Mouse (Mus musculus) mesoderm, embryonic 11.5 days (tissue): ENCODE results near the gene Npr3.

Experiments used
- DNase-seq: peaks from one replicate; pipeline ENCODE4 v3.0.0-alpha.2; 2012; ENCODE audit warnings: low read depth, low spot score

The Npr3 gene

DNA sequence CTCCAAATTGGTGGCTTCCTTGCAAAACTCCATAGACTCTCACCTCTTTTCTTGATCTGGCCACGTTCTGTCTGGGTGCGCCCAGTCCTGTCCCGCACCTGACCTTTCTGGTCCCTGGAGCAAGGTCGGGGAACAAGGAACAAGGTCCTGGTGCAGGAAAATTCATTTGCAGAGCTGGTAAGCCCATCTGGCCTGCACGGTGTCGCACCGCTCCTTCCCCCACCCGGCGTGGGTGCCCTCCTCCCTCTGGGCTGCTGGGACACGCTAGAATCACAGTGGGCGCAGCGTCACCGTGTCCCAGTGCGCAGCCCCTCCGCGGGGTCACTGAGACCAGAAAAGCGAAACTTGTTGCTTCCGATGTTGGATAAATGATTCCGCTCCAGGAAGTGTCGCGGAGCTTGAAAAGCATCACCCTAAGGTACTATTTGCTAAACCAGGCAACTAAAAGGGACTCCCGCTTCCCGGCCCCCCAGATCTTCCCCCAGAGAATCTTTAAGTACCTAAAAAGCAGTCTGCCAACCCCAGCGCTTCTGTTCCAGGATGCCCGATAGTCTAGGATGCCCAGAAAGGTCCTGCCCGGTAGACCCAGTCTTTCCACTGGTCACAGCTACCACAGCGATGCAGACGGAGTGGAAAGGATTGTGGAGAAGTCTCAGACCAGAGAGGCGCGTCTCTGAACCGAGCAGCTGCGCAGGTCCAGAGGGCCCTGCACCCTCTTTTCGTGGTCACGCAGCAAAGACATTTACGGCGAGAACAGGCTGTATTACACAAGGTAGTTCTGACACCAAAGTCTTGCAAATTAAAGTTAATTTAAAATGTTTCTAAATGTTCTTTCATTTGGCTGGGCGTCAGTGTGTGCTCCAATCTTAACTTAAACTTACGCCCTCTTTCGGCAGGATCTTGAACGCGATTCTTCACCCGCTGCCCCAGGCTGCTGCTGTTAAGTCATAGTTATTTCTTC lies at the start of gene Npr3:
Gene Npr3, minus strand, starts transcription at position 717 of the 961 bp plus-strand sequence.
- peak; percentile 73 for DNase-seq

DNA sequence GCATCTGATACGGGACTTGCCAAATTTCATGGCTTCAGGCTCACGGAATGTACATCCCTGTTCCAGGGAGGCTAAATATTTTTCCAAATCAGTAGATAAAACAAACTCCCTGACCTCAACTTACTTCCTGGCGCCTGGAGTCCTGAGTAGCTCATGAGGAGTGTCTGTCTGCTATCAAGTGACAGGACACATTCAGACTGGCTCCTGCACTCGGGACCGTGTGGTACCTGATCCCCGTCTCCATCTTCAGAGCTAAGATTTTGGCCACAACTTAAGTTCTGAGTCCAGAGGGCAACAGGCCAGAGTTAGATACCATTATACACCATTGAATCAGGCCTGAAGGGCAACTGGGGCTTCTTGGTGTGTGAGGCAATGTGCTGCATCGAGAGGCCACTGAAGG lies 49.0 kb upstream of the Npr3 start:
- DNase-seq, result no peak

DNA sequence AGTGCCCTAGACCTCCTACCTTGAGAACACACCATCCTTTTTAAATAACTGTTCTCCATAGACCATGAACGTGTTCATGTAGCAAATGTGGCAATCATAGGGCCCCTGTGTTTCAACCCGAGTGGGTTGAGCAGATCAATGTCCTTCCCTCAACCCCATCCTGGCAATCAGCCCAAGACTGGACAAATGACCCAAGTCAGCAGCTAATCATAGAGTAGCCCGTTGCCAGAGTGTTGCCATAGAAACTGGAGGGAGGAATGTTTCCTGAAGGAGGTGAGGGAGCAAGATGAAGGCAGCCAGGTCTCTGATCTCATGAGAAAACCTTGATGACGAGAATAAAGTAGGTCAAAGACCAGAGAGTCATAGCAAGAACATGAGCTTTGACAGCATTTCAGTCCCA lies 47.1 kb upstream of the Npr3 start:
- DNase-seq, result no peak

DNA sequence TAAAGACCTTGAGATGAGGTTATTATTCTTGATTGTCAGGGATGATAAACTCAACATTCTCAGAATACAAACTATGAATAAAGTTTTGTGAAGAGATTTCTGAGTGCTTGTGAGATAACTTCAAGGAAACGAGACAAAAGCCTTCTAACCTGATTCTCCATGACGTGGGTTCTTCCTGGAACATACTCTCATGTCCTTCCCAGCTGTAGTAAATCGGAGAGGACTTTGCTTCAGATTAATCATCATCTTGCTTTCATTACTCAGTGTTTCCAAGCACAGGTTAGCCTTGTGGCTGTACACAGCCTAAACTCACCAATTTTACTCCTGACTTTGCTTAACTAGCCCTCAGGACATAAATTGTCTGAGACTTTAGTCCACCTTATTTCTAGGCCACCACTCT lies 45.1 kb upstream of the Npr3 start:
- DNase-seq, result no peak

DNA sequence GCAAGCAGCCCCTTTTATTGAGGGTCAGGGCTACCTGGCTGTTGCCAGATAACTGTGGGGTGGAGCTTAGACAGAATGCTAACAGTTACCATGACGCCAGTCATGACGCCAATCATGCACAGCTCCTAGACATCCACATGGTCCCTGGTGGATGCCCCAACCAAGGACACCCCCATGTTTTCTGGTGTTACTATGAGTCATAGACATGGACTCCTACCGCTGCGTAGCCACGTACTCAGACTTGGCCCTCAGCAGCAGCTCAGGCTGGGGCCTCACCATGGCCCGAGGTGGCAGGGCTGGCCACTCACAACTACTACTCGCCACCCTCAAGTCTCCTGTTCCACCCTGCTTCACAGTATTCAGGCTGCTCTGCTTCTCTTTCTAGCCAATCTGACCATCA lies 44.1 kb upstream of the Npr3 start:
- DNase-seq, result no peak

DNA sequence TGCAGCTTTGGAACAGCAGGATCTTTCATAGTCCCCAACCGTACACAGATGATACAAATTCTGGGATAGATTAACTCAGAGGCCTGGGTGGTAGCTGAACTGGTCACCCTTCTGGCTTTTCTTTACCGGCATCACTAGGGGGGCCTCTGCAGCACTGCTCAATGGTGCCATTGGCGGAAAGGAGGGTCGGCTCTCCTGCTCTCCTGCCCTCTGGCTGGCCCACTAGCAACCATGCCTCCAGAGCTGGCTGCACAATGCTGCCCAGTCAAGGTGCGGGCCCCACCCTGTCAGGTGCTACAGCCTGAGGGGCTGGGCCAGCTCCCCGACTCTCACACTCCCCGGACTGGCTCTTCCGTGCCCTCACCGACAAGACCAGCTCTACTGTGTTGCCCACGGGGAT lies 43.1 kb upstream of the Npr3 start:
- no peak for DNase-seq

DNA sequence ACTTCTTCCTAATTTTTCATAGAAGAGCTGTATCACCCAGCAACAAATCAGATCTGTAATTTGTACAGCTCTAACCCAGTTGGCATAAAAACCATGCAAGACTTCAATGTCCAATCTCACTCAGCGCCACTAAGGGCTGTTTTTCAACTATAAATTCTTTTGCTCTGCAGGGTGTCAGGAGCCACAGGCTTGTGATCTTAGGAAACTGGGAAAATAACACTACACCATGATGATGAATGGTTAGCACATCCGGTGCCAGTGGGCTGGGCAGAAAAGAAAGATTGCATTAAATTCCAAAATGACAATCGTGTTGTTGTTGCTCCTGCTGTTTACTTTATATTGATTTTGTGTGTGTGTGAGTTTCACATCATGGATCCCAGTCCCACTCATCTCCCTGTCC lies 42.4 kb upstream of the Npr3 start:
- no peak for DNase-seq

DNA sequence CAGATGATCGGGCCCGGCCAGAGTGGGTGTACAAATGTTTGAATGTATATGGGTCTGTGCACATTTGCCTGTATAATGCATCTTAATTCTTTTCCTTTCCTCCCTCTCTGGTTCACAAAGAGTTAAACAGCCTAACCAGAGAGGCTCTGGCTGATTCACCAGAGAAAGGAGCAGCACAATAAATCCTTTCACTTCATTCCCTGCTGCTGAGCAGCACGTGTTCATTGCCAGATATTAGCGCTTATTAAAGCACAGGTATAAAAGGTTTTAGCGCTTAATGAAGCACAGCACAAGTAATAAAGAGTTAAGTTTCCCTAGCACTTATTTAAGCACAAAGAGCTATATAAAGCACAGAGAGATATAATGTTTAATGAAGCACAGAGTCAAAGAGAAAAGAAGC lies 33.8 kb upstream of the Npr3 start:
- no peak for DNase-seq

DNA sequence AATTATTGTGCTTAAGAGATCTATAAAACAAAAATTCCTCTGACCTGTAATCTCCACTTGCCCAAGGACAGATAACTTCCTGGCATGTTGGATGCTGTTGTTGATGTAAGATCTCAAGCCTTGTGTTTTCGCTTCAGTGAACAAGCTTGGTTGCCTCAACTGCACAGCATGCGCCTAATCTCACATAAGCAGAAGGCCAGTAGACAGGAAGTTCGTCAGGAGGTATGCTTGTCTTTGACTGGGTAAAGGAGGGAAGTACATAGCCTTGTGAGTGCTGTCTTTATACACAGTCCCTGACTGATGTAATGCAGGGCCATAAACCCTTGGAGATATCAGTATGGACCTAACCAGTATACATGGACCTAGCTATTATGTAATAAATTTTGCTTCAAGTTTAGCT lies 20.7 kb upstream of the Npr3 start:
- DNase-seq, result no peak

DNA sequence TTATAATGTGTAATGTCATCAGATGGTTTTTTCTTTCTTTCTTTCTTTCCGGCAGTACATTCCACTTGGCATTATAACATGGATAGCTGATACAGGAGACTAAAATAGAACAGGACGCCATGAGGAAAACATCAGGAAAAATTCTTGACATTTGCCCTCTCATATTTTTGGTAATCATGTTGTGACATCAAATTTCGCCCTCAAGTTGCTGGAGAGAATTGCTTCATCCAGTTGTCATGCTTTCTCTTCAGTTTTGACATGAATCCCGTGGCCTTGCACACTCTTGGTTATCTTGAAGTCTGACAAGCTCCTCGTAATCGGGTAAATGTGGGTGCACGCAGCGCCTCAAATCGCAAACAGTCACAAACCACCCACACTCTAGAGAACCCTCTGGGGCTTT lies 7.0 kb upstream of the Npr3 start:
- no peak for DNase-seq

DNA sequence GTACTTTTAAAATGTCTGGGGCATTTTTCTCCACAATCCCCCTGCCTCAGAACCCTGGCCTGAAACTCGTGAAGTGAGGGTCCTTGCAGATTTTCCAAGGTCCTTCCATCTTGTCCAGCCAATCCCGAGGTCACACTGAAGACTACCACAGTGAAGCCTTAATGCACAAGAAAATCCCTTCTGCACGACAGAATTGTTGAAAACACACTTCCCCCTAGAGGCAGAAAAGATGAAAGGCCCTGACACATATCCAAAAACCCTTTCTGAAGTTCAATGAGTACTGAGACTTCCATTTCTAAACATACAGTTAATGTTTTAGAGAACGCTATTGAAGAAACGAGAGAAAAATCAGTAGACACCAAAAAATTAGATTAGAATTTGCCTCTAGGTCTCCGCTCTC lies 2.8 kb upstream of the Npr3 start:
- DNase-seq, result peak; percentile 15

DNA sequence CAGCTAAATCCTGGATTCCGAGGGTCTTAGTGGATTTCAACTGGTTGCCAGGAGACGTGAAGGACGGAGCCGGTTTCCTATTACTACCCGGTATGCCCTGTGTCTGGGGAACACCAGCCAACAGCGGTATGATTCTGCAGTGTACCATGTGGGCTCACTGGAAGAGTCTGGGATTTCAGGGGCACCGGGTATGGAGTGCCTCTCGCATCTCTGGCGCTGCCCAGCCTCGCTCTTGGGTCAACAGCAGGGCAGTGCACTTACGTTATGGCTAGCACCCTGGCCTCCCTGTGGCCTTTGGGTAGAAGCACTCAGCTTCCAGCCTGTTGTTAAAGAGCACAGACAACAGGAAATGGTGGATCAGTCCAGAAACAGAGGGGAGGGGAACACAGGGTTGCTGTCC lies 1.1 kb upstream of the Npr3 start:
- peak; percentile 34 for DNase-seq

DNA sequence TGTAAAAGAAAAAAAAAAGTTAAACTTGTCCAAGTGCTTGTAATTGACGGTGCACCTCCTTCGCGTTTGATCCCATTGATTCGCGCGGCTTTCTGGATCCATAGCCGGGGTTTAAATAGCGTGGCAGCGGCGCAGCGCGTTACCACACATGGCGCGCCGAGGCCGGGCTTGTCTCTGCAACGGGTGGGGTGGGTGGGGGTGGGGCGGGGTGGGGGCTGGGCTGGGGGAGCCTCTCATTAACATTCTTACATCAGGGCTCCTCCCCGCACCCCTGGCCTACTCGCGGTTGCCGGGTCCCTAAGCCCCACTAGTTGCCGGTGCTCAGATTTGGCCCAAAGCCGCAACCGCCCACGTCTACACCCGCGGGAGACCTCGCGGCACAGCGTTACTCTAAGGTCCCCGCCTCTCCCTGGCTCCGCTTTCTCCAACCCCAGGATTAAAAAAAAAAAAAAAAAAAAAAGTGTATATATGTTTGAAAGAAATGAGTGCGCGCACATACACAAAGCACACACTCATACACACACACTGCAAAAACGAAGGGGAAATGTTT lies 991 bp downstream of the Npr3 start:
- DNase-seq, result peak; percentile 53

DNA sequence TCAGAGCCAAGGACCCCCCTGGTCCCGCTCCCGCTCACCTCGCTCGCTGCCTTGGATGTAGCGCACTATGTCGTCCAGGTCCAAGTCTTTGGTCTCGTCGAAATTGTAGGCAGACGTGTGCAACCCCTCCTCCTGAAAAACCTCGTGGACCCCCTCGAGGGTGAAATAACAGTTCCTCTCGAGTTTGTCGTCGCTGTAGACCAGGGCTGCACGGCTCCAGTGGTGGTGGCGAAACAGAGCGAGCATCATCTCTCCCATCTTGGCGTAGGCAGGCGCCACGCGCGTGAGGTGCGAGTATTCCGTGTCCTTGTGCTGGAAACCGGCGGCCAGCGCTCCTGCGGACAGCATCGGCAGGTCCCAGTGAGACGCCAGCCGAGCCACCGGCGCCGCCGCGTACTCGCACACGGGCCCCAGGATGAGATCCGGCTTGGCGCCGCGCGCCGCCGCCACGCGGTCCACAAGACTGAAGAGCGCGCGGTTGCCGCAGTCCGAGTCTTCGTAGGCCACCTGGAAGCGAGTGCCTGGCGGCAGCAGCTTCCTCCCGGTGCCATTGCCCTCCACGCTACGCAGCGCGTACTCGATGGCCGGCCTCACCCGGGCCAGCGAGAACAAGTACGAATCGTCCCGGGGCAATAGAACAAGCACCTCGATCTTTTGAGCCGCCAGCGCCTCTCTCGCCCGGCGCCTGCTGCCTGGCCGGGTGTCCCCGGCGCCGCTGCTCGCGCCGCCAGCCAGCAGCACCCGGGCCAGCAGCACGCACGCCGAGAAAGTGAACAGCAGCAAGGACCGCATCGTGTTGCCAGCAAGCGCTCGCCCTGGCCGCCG lies 2.0 kb downstream of the Npr3 start:
- peak; percentile 55 for DNase-seq

DNA sequence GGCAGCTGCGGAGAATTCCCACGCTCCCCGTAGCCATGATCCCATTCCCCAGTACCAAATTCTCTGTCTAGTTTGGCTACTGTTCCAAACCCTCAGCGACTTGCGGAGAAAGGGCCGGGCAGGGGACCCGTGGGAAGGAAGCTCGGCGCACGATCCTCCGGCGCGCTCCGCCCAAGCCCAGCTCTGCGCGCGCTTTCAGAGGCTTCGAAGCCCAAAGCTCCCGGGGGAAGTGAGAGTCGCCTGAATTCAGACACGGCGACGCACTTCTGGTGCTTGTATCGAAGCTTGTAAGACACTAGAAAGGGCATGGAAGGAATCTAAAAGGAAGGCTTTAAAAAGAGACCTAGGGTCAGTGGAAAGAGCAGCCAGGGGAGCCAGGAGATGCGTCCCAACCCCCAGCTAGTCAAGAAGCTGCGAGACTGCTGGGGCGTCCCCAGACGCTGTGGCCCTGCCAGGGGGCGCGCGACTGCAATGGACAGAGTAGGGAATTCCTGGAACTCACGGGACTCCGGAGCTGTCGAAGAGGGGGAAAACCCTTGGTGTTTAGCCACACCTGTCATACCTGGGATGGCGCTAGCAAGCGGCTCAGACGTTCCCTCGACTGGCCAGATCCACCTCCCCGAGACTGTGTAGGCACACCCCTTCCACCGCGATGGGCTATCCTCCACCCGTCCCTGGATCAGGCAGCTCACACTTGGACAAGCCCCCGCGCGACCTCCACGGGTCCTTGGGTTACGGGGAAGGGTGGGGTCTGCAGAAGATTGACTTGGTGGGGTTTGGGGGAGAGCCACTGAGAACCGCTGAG lies 2.8 kb downstream of the Npr3 start:
- DNase-seq, result peak; percentile 54

DNA sequence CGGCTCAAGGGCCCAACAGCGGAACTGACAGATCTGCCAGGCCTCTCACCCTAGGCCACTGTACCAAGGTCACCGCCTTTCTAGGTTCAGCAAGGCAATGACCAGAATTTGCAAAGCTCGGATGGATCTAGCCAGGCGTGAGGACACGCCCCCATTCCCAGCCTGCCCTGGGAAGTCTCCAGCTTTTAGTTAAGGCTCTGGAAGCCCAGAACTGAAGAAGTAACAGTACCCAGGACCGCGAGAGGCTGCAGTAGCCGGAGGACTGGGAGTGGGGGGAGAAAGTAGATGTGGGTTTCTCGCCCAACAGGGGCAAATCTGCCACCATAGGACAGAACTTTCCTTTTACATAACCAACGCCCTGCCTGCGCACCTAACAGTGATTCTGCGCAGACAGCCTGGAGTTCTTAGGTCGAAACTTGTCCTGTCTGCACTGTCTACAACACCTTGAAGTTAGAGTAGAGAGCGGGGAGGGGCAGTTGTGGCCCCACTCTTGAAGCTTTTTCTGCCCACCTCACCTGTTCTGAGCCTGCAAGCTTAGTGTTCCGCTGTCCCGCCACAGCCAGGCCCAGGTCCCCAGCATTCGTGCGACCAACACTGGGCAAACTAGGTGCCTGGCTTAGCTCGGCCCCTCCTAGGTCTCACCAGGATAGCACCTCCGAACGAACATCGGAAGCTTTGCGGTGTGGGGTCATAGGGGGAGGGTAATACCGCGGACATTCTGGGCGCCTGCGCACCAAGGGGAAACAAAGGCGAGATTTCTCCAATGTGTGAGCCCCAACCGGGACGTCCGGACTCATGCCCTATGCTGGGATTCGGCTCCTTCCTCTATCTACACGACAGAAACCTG lies 3.7 kb downstream of the Npr3 start:
- peak; percentile 61 for DNase-seq

DNA sequence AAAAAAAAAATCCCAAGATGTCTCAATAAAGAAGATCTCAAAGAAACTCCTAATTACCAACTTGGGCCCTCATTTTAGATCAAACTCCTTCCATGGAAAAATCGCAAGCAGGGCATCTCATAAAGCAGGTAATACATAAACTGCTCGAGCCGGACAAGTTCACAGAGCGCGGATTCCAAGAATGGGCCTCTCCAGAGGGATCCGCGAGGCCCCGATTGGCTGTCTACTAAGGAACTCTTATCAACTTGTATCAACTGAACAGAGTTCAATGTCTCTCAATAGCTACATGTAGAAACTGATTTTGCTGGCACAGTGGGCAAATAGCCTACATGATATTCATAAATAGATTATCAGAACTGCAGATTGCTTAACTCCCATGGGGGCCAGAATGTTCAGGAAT lies 9.5 kb downstream of the Npr3 start:
- no peak for DNase-seq

DNA sequence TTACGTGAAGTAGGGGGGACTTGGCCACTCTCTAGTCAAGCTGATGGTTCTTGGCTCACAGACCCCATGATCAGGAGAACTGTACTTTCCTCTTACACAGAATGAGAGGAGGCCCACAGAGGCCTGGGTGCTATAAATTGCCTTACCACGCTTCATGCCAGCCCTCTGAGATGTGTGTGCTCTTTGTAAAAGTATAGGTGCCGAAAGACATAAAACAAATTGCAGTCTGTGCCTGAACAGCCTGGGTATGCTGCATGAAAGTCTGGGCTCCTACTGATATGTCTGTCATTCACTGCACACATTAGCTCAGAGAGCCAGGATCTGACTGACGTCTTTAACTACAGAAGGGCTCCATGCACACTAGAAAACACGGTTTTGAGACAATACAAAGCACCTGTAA lies 9.9 kb downstream of the Npr3 start:
- DNase-seq, result no peak

DNA sequence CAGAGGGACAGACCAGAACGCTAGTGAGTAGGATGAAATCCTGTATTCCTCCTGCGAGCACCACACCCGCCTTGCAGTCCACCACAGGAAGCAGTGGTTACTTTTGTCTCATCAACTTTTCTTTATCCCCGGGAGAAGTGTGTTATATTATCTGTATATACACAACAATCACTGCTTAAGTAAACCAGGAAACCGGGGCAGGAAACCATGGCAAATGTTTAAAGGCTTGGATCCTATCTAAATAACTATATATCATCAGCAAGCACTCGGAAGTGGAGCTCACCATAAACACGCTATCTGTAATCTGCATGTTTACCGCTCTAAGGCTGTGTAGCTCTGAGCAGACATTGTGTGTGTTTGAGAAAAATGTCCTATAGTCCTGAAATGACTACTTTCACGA lies 13.1 kb downstream of the Npr3 start:
- no peak for DNase-seq

DNA sequence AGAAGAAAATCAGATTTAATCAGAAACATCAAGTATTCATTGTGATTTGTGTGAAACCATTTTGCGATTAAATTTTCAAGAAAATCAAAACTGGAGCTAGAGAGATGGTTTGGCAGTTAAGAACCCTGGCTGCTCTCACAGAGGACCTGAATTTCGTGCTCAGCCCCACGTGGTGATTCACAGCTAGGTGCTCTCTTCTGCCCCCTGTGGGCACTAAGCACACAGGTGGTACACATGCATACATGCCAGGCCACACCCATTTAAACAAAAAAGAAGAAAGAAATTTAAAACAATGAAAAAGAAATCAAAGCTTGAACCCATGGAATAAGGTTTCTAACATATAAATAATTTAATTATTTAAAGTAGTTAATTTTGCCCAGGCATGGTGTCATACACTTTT lies 15.7 kb downstream of the Npr3 start:
- DNase-seq, result peak; percentile 14
